In the genomic region with DNA sequence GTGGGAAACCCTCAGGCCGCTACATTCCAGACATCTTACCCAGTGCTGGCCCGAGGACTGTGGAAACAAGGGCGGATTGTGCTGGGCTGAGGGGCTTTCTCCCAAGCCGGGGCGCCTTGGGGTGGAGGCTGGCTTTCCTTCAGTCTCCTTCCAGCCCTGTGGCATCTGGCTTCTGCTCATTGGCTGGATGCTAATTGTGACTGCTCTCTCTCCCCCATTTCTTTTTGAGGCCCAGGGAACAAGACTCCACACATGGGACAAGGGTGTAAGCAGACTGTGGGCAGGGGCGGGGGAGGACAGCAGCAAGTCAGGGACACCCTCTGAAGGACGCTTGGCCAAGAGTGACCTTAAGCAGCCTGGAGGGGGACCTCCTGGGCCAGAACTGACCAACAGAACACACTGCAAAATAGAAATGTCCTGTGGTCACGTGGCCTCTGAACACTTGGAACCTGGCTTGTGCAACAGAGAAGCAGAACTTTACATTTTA, we compare ENCODE assay signal across 9 mouse cellular contexts. TPM values are rescaled to one million over a fixed set of nuclear protein-coding genes. Genes with fewer than 3 reads are reported as not detected.
DNase-seq lines count a peak whose midpoint lies in the region; ATAC-seq and TF ChIP-seq lines count a peak whose summit lies in the region.
"Had no signal": no experiment of that assay in that cellular context is flagged by ENCODE, and none has a peak within 500 bp of the region (broad histone marks: within the 10 kb centered on the region; RNA-seq: fewer than 3 reads in every experiment).

No protein-coding gene starts in this region.

- peaks cover 22% of the 10 kb centered on the region for H3K4me1 ChIP-seq in lung, postnatal 0 days (ENCODE audit: insufficient read depth, low read depth, low read length)
- H3K4me1 ChIP-seq in embryonic facial prominence, embryonic 12.5 days = peaks cover 31% of the 10 kb centered on the region

- no peak overlapping the region for H3K4me2 ChIP-seq in lung, postnatal 0 days (replicated peaks; ENCODE audit: low read depth, low read length)
- 0 out of 2 replicates have a peak overlapping the region, but pooled peaks have one; percentile 3 for H3K4me2 ChIP-seq in embryonic facial prominence, embryonic 12.5 days (replicated peaks)

- no peaks in the 10 kb centered on the region for H3K27me3 ChIP-seq in lung, postnatal 0 days (replicated peaks; ENCODE audit: insufficient read depth, low read length)
- H3K27me3 ChIP-seq in embryonic facial prominence, embryonic 12.5 days = no peaks in the 10 kb centered on the region

- 30% methylated on average over 8 of the region's 8 CpGs for WGBS in lung, postnatal 0 days
- WGBS in embryonic facial prominence, embryonic 12.5 days = 18% methylated on average over 8 of the region's 8 CpGs

- H3K9ac ChIP-seq in lung, postnatal 0 days (replicated peaks; ENCODE audit: low read depth) = no peak overlapping the region; the same call in 1 of the 2 replicates
- H3K9ac ChIP-seq in embryonic facial prominence, embryonic 12.5 days = 0 out of 2 replicates have a peak overlapping the region, but pooled peaks have one; percentile 0

- ATAC-seq in lung, postnatal 0 days = peak; percentile 28
- ATAC-seq in embryonic facial prominence, embryonic 12.5 days (ENCODE audit: insufficient number of reproducible peaks, insufficient read depth, low FRiP score, low TSS enrichment) = peak; percentile 67; the same call in 1 of the 2 replicates
- no peak for ATAC-seq in inflammation-experienced regulatory T-cells, adult 6 months

- H3K9me3 ChIP-seq in lung, postnatal 0 days (ENCODE audit: low read length) = no peaks in the 10 kb centered on the region
- H3K9me3 ChIP-seq in embryonic facial prominence, embryonic 12.5 days = no peaks in the 10 kb centered on the region

- DNase-seq in lung, postnatal 0 days (ENCODE audit: low spot score) = peak; percentile 57
- DNase-seq in lung, postnatal 10 days = no peak
- DNase-seq in induced T-regulatory cell, adult 2 months (ENCODE audit: low read depth) = peak; percentile 21
- peak; percentile 24 to 34 for DNase-seq in lung, postnatal 4 days
- no peak for DNase-seq in ovary, postnatal 10 days (ENCODE audit: low spot score)
- no peak for DNase-seq in layer of hippocampus, adult 18-20 months (ENCODE audit: low spot score in 2 of 2)

- peak overlapping the region; percentile 88 for H3K27ac ChIP-seq in lung, postnatal 0 days (ENCODE audit: low read length)
- H3K27ac ChIP-seq in embryonic facial prominence, embryonic 12.5 days = peak overlapping the region; percentile 80

- H3K4me3 ChIP-seq in lung, postnatal 0 days (ENCODE audit: low read depth, low read length) = no peak overlapping the region
- H3K4me3 ChIP-seq in embryonic facial prominence, embryonic 12.5 days = no peak overlapping the region

- no peak for TF ChIP-seq EP300 in lung, postnatal 0 days (IDR thresholded peaks at IDR 0.05)

- no peak for TF ChIP-seq CTCF in lung, postnatal 0 days (IDR thresholded peaks at IDR 0.05)

- no peaks in the 10 kb centered on the region for H3K36me3 ChIP-seq in lung, postnatal 0 days (ENCODE audit: insufficient read depth, low read length)
- H3K36me3 ChIP-seq in embryonic facial prominence, embryonic 12.5 days = no peaks in the 10 kb centered on the region

RNA-seq across cellular contexts. Expression of a gene that starts 3.7 kb away (rescaled TPM):
- polyA plus RNA-seq in lung, postnatal 0 days (2015; fragmentation: Nextera tagmentation; extraction: Ambion mirVana) = 0.90 and 1.2 TPM in 2 replicates
- 1.4 and 2.6 TPM in 2 replicates for polyA plus RNA-seq in embryonic facial prominence, embryonic 12.5 days (2016; fragmentation: Nextera tagmentation; extraction: Ambion mirVana)
- under 1 TPM in 2 of 3 experiments, not detected in 1; 0.15 to 0.58 TPM for polyA plus RNA-seq in inflammation-experienced regulatory T-cells, adult 6 months (2017; shearing (Covaris generic))
- total RNA-seq in layer of hippocampus, adult 18-20 months (2021) = not detected
- polyA plus RNA-seq: testis, adult 2 months had no signal

RNA-seq across cellular contexts. Expression of a gene that starts 28.2 kb away (rescaled TPM):
- polyA plus RNA-seq in lung, postnatal 0 days (2015; fragmentation: Nextera tagmentation; extraction: Ambion mirVana) = 21.6 and 33.3 TPM in 2 replicates
- polyA plus RNA-seq in embryonic facial prominence, embryonic 12.5 days (2016; fragmentation: Nextera tagmentation; extraction: Ambion mirVana) = 33.2 and 35.0 TPM in 2 replicates
- polyA plus RNA-seq in inflammation-experienced regulatory T-cells, adult 6 months (2017; shearing (Covaris generic)) = 10 to 100 TPM; 23.8 to 27.3 (median 25.1) TPM
- 100 to 1,000 TPM; 130 to 137 TPM for total RNA-seq in layer of hippocampus, adult 18-20 months (2021)

Comparison
In these comparisons a context has a peak if more than half of its experiments do, and no peak if none do; other contexts are left out.
1. DNase-seq: peak in lung, postnatal 0 days (single experiment), induced T-regulatory cell, adult 2 months (single experiment) and lung, postnatal 4 days (2 of 2); none in lung, postnatal 10 days (single experiment), ovary, postnatal 10 days (single experiment) and layer of hippocampus, adult 18-20 months (0 of 2).